Mouse (Mus musculus) urinary bladder, postnatal 10 days (tissue): ENCODE results near the gene Wdsub1.

ENCODE experiments used
- DNase-seq: peaks from one replicate; pipeline ENCODE4 v3.0.0; 2022; ENCODE audit warnings: low spot score

The Wdsub1 gene

DNA sequence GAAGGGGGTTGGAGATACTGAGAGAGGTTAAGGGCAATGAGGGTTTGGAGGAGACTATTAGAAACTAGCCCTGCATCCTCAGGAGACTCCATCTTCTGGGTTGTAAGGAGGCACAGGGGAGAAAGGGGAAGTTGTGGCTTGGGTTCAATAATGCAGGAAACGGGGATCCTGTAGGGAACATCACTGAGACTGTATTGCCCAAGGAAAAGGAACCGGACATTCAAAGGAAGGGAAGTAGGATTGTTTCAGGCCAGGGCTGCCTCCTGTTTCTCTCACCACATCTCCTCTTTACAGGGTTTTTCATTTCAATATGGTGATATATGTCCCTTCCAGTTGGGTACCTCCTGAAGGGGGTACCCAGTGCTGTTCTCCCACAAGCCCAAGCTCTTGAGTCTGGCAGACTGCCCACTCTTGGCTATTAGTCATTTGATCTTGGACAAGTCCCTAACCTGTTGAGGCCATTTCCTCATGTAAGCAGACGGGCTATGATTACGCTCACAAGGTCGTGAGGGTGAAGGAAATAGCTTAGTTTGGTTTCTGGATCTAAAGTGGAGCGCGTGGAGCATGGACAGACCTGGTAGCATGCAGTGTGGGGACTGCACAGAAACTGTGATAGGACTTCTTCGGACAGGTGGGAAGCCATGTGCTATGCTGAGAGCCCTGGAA lies 79.5 kb downstream of the Wdsub1 start:
- no peak for DNase-seq
